Mouse (Mus musculus) liver (tissue): Measurements from ENCODE around the gene Jade2.

ENCODE experiments used
- DNase-seq: peaks from one replicate; pipeline ENCODE4 v3.0.0-alpha.2; 2020; ENCODE audit warnings: mixed read lengths

The Jade2 gene

GRCm38 (mm10) chr11:51855818-51856615 lies 1.4 kb downstream of the Jade2 start:
- DNase-seq = peak; percentile 71

GRCm38 (mm10) chr11:51854981-51855817 lies 2.3 kb downstream of the Jade2 start:
- peak; percentile 80 for DNase-seq

- no peak for DNase-seq
Measured at GRCm38 (mm10) chr11:51852595-51852994, 4.9 kb downstream of the Jade2 start.

GRCm38 (mm10) chr11:51852091-51852521 lies 5.3 kb downstream of the Jade2 start:
- no peak for DNase-seq

GRCm38 (mm10) chr11:51850741-51851330 lies 6.6 kb downstream of the Jade2 start:
- DNase-seq = no peak

- DNase-seq = no peak
Measured at GRCm38 (mm10) chr11:51848324-51848723, 9.1 kb downstream of the Jade2 start.

- DNase-seq = peak; percentile 64
Measured at GRCm38 (mm10) chr11:51847902-51848301, 9.6 kb downstream of the Jade2 start.

- DNase-seq = no peak
Measured at GRCm38 (mm10) chr11:51845981-51846883, 11.2 kb downstream of the Jade2 start.

GRCm38 (mm10) chr11:51844529-51845098 lies 12.8 kb downstream of the Jade2 start:
- no peak for DNase-seq

GRCm38 (mm10) chr11:51843898-51844297 lies 13.6 kb downstream of the Jade2 start:
- no peak for DNase-seq

- no peak for DNase-seq
Measured at GRCm38 (mm10) chr11:51843168-51843567, 14.3 kb downstream of the Jade2 start.

- DNase-seq = peak; percentile 77
Measured at GRCm38 (mm10) chr11:51841149-51841548, 16.3 kb downstream of the Jade2 start.

- DNase-seq = peak; percentile 72
Measured at GRCm38 (mm10) chr11:51840657-51841056, 16.8 kb downstream of the Jade2 start.

- DNase-seq = peak; percentile 59
Measured at GRCm38 (mm10) chr11:51839973-51840372, 17.5 kb downstream of the Jade2 start.

- DNase-seq = peak; percentile 37
Measured at GRCm38 (mm10) chr11:51839106-51839505, 18.3 kb downstream of the Jade2 start.

- peak; percentile 55 for DNase-seq
Measured at GRCm38 (mm10) chr11:51837164-51838153, 20.0 kb downstream of the Jade2 start.

- DNase-seq = no peak
Measured at GRCm38 (mm10) chr11:51836506-51836905, 20.9 kb downstream of the Jade2 start.

- no peak for DNase-seq
Measured at GRCm38 (mm10) chr11:51835598-51835997, 21.9 kb downstream of the Jade2 start.

- no peak for DNase-seq
Measured at GRCm38 (mm10) chr11:51834067-51834411, 23.4 kb downstream of the Jade2 start.

GRCm38 (mm10) chr11:51833393-51834066 lies 23.9 kb downstream of the Jade2 start:
- DNase-seq = no peak
